Mouse (Mus musculus): ENCODE measurements at regions not wholly inside any gene's neighbourhood (a gene's known extent, or its start where the extent isn't known, plus 50 kb on each side); places are given as distances from the start of the nearest gene placed in this dataset.

GRCm38 (mm10) chr15:24296798-24297197 lies 1116.8 kb downstream of the Basp1 start:
- no peak for ATAC-seq

- ATAC-seq, result no peak
These were observed 1138.5 kb downstream of the Basp1 start for GRCm38 (mm10) chr15:24275100-24275499.

GRCm38 (mm10) chr15:24267360-24267759 lies 1146.2 kb downstream of the Basp1 start:
- no peak for ATAC-seq

Measured in activated CD4-positive, CD25-positive, alpha-beta regulatory T cell, adult 4 months (primary cell).